Mouse (Mus musculus) neural tube, embryonic 11.5 days (tissue): ENCODE results near the gene Gm5485. TPM values are rescaled to one million over a fixed set of nuclear protein-coding genes. Genes with fewer than 3 reads are reported as not detected.

Experiments used
- ATAC-seq: fragments of 200-750 bp; cut with Nextera tagmentation; 2 replicates; pipeline ENCODE4 v1.8.0; 2017; ENCODE audit warnings: moderate number of reproducible peaks, mild to moderate bottlenecking, moderate TSS enrichment, moderate library complexity; ENCODE audit not compliant: insufficient read depth, low FRiP score, low TSS enrichment
- DNase-seq: peaks from one replicate; pipeline ENCODE4 v3.0.0-alpha.2; 2015; ENCODE audit warnings: low spot score
- H3K27ac ChIP-seq: fragments of 300-500 bp; sonication (generic); 2 replicates; pipeline ENCODE4 v1.5.1; 2014; ENCODE audit warnings: low read depth, mild to moderate bottlenecking, low read length
- H3K27me3 ChIP-seq: fragments of 300-500 bp; sonication (generic); 2 replicates; pipeline ENCODE4 v1.6.1; 2014; ENCODE audit warnings: mild to moderate bottlenecking, low read length, mixed read lengths; ENCODE audit not compliant: control insufficient read depth, insufficient read depth
- H3K36me3 ChIP-seq: fragments of 300-500 bp; sonication (generic); 2 replicates; pipeline ENCODE4 v1.6.1; 2014; ENCODE audit warnings: mild to moderate bottlenecking, low read length, moderate library complexity, mixed read lengths; ENCODE audit not compliant: control insufficient read depth, insufficient read depth
- H3K4me1 ChIP-seq: fragments of 300-500 bp; sonication (generic); 2 replicates; pipeline ENCODE4 v1.6.1; 2014; ENCODE audit warnings: low read length, mixed read lengths; ENCODE audit not compliant: control insufficient read depth, insufficient read depth
- H3K4me2 ChIP-seq: fragments of 300-500 bp; sonication (generic); 2 replicates; pipeline ENCODE4 v1.6.1; 2014; ENCODE audit warnings: low read depth, mild to moderate bottlenecking, moderate library complexity
- H3K4me3 ChIP-seq: fragments of 300-500 bp; sonication (generic); 2 replicates; pipeline ENCODE4 v1.5.1; 2014; ENCODE audit warnings: low read depth, low read length
- H3K9ac ChIP-seq: fragments of 300-500 bp; sonication (generic); 2 replicates; pipeline ENCODE4 v1.6.1; 2014; ENCODE audit warnings: mild to moderate bottlenecking, low read length
- H3K9me3 ChIP-seq: fragments of 300-500 bp; sonication (generic); 2 replicates; pipeline ENCODE4 v1.6.1; 2016; ENCODE audit warnings: low read length; ENCODE audit not compliant: control insufficient read depth
- WGBS: fragments of 180-500 bp; shearing (Covaris S2); extraction: QIAGEN DNeasy Blood & Tissue Kit; methylation state at CpG from one replicate; pipeline ENCODE4 v1.1.7; 2014; 5-methylcytosine and 5-hydroxymethylcytosine counted together
- polyA plus RNA-seq: library from polyadenylated mRNA; unstranded; fragments of >200 nt; fragmentation: Nextera tagmentation; extraction: Ambion mirVana; gene quantifications from 2 replicates; pipeline ENCODE4 v1.2.1, GENCODE M21; 2014

Gene Gm5485
- polyA plus RNA-seq, result not detected in 2 replicates

GRCm38 (mm10) chr16:48412246-48412645 is at the start of gene Gm5485:
Gm5485 (minus strand) TSS chr16:48412416.
- Histone ChIP-seq H3K4me3 (no peak within 1 kb of the TSS), H3K9ac (no peak within 1 kb of the TSS), H3K4me1 (no peaks in the 10 kb centered on the region), H3K27me3 (no peaks in the 10 kb centered on the region), H3K27ac (no peak within 1 kb of the TSS), H3K36me3 (no peaks in the 10 kb centered on the region), H3K9me3 (no peaks in the 10 kb centered on the region), H3K4me2 (no peak within 1 kb of the TSS)
- DNase-seq (no peak), ATAC-seq (no peak)
- WGBS, result 87% methylated on average over 1 of the region's 1 CpGs

GRCm38 (mm10) chr16:48453264-48453663 is 41.0 kb upstream of the Gm5485 start:
- WGBS, result 54% methylated on average over 3 of the region's 3 CpGs
- Histone ChIP-seq H3K4me1 (no peaks in the 10 kb centered on the region), H3K4me3 (no peak overlapping the region), H3K27ac (no peak overlapping the region), H3K27me3 (no peaks in the 10 kb centered on the region), H3K9me3 (no peaks in the 10 kb centered on the region), H3K4me2 (no peak overlapping the region), H3K36me3 (no peaks in the 10 kb centered on the region), H3K9ac (no peak overlapping the region)
- ATAC-seq (no peak), DNase-seq (no peak)

- no peak for ATAC-seq
- no peaks in the 10 kb centered on the region for H3K9me3 ChIP-seq
- WGBS, result 79% methylated on average over 8 of the region's 8 CpGs
- H3K4me2 ChIP-seq, result no peak overlapping the region
- no peak overlapping the region for H3K27ac ChIP-seq
- no peak overlapping the region for H3K9ac ChIP-seq
- H3K4me3 ChIP-seq, result no peak overlapping the region
- no peaks in the 10 kb centered on the region for H3K4me1 ChIP-seq
- H3K27me3 ChIP-seq, result no peaks in the 10 kb centered on the region
- no peaks in the 10 kb centered on the region for H3K36me3 ChIP-seq
- no peak for DNase-seq
Observed at GRCm38 (mm10) chr16:48446161-48446925, 34.1 kb upstream of the Gm5485 start.

DNA sequence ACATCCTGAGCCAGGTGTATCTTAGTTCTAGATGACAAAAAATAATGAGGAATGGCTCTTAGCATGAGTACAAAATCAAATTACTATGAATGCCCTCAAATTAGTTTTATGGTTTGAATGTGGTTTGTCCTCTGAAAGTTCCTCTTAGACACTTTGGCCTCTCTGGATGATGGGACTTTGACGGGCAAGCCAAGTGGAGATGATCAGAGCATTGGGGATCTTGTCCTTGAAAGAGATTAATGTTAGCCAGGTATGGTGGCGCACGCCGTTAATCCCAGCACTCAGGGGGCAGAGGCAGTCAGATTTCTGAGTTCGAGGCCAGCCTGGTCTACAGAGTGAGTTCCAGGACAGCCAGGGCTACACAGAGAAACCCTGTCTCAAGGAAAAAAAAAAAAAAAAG is 32.4 kb upstream of the Gm5485 start:
- ATAC-seq (no peak), DNase-seq (no peak)
- no peak overlapping the region for H3K4me3 ChIP-seq
- H3K36me3 ChIP-seq, result no peaks in the 10 kb centered on the region
- no peak overlapping the region for H3K9ac ChIP-seq
- WGBS, result 96% methylated on average over 5 of the region's 5 CpGs
- no peaks in the 10 kb centered on the region for H3K27me3 ChIP-seq
- H3K4me2 ChIP-seq, result no peak overlapping the region
- no peaks in the 10 kb centered on the region for H3K9me3 ChIP-seq
- H3K4me1 ChIP-seq, result no peaks in the 10 kb centered on the region
- no peak overlapping the region for H3K27ac ChIP-seq

DNA sequence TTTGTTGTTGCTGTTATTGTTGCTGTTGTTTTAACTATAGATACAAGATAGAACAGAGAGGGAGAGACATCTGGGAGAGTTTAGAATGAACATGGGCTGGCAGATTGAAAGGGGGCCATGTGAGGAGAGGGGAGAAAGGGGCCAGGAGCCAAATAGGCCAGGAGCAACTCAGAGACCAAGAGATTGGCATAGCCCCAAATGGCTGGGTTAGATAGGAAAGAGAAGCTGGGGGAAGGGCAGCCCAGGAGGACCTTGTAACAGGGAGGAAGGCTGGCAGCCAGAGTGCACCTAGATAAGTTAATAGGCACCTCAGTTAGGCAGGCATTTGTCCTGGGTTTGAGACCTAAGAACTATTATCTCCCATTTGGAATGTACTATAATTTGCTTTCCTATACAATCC is 25.3 kb upstream of the Gm5485 start:
- no peaks in the 10 kb centered on the region for H3K27me3 ChIP-seq
- no peaks in the 10 kb centered on the region for H3K36me3 ChIP-seq
- H3K9ac ChIP-seq, result no peak overlapping the region
- H3K4me2 ChIP-seq, result no peak overlapping the region
- H3K9me3 ChIP-seq, result no peaks in the 10 kb centered on the region
- ATAC-seq, result no peak
- H3K27ac ChIP-seq, result no peak overlapping the region
- H3K4me3 ChIP-seq, result no peak overlapping the region
- DNase-seq, result no peak
- H3K4me1 ChIP-seq, result no peaks in the 10 kb centered on the region

DNA sequence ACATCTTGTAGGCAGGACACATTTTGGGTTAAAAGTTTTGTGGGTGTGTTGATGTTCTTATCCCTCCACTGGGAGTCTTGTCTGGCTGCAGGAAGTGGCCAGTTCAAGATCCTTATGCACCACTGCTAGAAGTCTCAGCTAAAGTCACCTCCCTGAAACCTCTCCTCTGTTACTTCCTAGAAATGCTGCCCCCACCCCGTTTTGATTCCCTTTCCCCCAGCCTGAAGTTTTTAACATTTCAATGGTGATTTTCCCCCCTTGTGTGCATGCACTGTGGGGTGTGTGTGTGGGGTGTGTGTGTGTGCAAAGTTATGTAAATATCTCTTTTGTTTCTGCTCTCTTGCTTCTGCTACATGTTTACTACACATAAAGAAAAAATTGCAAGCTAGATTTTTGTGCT is 23.2 kb upstream of the Gm5485 start:
- Histone ChIP-seq H3K27me3 (no peaks in the 10 kb centered on the region), H3K9ac (no peak overlapping the region), H3K4me3 (no peak overlapping the region), H3K9me3 (no peaks in the 10 kb centered on the region), H3K4me2 (no peak overlapping the region), H3K27ac (no peak overlapping the region), H3K36me3 (no peaks in the 10 kb centered on the region), H3K4me1 (no peaks in the 10 kb centered on the region)
- no peak for DNase-seq
- 26% methylated on average over 1 of the region's 1 CpGs for WGBS
- ATAC-seq, result no peak

DNA sequence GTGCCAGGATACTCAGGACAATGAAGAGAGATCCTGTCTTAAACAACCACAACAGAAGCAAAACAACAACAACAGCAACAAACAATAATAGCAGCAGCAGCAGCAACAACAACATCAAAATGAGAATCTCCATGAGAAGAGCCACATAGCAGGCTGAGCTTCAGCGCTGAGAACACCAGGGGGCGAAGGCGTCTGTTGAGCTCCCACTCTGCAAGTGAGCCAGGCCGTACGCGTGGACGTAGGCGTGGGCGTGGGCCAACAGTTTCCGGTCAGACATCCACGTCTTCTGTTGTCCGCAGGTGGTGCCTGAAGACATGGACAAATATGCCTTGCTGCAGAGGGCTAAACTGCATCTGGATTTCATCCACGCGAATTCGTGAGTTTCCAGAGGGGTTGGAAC is 18.8 kb upstream of the Gm5485 start, which contains the start of gene Morc1:
Gene Morc1 (plus strand): TSS at position 211 of the 400 bp plus-strand sequence.
- no peaks in the 10 kb centered on the region for H3K9me3 ChIP-seq
- 92% methylated on average over 15 of the region's 15 CpGs for WGBS
- H3K4me3 ChIP-seq, result no peak within 1 kb of the TSS
- no peak within 1 kb of the TSS for H3K9ac ChIP-seq
- no peak within 1 kb of the TSS for H3K27ac ChIP-seq
- no peak within 1 kb of the TSS for H3K4me2 ChIP-seq
- DNase-seq, result no peak
- H3K36me3 ChIP-seq, result no peaks in the 10 kb centered on the region
- no peak for ATAC-seq
- H3K4me1 ChIP-seq, result no peaks in the 10 kb centered on the region
- H3K27me3 ChIP-seq, result no peaks in the 10 kb centered on the region

DNA sequence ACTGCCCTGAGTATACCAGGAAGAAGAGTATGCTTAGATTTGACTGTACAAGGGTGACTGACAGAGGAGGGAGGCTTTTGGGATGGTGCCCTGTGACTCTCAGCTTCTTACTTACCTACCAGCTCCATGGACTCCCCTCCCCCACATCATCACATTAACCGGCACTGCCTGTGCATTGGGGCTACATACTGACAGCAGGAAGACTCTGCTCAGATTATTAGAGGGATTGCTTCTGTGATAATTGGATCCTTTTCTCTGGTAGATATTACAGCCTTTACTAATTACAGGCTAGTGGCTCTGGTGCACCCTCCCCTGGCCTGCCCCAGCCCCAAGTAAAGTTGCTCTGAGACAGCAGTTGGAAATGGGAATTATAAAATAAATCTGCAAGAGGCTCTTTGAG is 17.2 kb upstream of the Gm5485 start:
- DNase-seq (no peak), ATAC-seq (no peak)
- H3K4me2 ChIP-seq, result no peak overlapping the region
- H3K36me3 ChIP-seq, result no peaks in the 10 kb centered on the region
- H3K27ac ChIP-seq, result no peak overlapping the region
- H3K9me3 ChIP-seq, result no peaks in the 10 kb centered on the region
- H3K4me3 ChIP-seq, result no peak overlapping the region
- WGBS, result 67% methylated on average over 1 of the region's 1 CpGs
- H3K9ac ChIP-seq, result no peak overlapping the region
- no peaks in the 10 kb centered on the region for H3K27me3 ChIP-seq
- H3K4me1 ChIP-seq, result no peaks in the 10 kb centered on the region

DNA sequence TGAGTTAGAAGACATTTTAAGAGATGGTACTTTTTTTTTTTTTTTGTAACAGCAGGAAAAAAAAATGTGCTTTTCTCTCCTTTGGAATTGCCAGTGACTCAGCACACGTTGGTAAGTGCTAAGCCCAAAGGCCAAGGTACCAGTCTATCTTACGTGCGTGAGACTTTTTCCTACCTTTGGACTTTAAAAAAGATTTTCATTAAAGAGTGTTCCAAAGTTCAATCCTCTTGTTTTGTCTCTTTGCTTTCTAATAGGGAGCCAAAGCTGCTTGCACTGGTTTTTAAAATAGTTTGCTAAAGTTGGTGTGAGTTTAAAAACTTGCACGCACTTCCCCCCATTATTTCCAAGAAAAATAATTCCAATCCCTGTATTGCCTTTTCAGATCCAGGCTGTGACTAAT is 11.9 kb upstream of the Gm5485 start:
- Histone ChIP-seq H3K4me3 (no peak overlapping the region), H3K4me2 (no peak overlapping the region), H3K27ac (no peak overlapping the region), H3K9ac (no peak overlapping the region), H3K36me3 (no peaks in the 10 kb centered on the region), H3K4me1 (no peaks in the 10 kb centered on the region), H3K27me3 (no peaks in the 10 kb centered on the region), H3K9me3 (no peaks in the 10 kb centered on the region)
- DNase-seq, result no peak
- no peak for ATAC-seq
- 87% methylated on average over 4 of the region's 4 CpGs for WGBS
